Mouse (Mus musculus) testis, adult 2 months (tissue): ENCODE measurements around the gene Psenen. TPM values are rescaled to one million over a fixed set of nuclear protein-coding genes. Genes with fewer than 3 reads are reported as not detected.
A peak's percentile ranks its signal among the peaks of the same experiment; 100 is the strongest.

Experiments
- H3K27ac ChIP-seq: fragments of 200-500 bp; 2 replicates; pipeline ENCODE4 v1.5.1; 2012; ENCODE audit warnings: low read depth, low read length; ENCODE audit not compliant: control insufficient read depth, insufficient read depth
- H3K27me3 ChIP-seq: fragments of 200-500 bp; 2 replicates; pipeline ENCODE4 v1.6.1; 2012; ENCODE audit warnings: mild to moderate bottlenecking, low read length, moderate library complexity; ENCODE audit not compliant: control insufficient read depth, insufficient read depth
- H3K36me3 ChIP-seq: fragments of 200-500 bp; 2 replicates; pipeline ENCODE4 v1.6.1; 2012; ENCODE audit warnings: mild to moderate bottlenecking, low read length; ENCODE audit not compliant: control insufficient read depth, insufficient read depth
- H3K4me1 ChIP-seq: fragments of 200-500 bp; 2 replicates; pipeline ENCODE4 v1.6.1; 2012; ENCODE audit warnings: low read length; ENCODE audit not compliant: control insufficient read depth, insufficient read depth
- H3K4me3 ChIP-seq: fragments of 200-500 bp; 2 replicates; pipeline ENCODE4 v1.5.1; 2012; ENCODE audit warnings: low read depth, mild to moderate bottlenecking, low read length, moderate library complexity, mixed read lengths; ENCODE audit not compliant: control insufficient read depth
- CTCF ChIP-seq: fragments of 200-500 bp; IDR thresholded peaks from 2 replicates; pipeline ENCODE4 v1.5.1; 2012; ENCODE audit warnings: low read depth, mild to moderate bottlenecking, inconsistent platforms, low read length, moderate library complexity; ENCODE audit not compliant: control insufficient read depth, insufficient read depth, insufficient replicate concordance
- POLR2A ChIP-seq: fragments of 200-500 bp; IDR thresholded peaks from 2 replicates; pipeline ENCODE4 v1.6.1; 2012; ENCODE audit warnings: low read depth, mild to moderate bottlenecking, inconsistent platforms, low read length, moderate library complexity; ENCODE audit not compliant: control insufficient read depth
- polyA plus RNA-seq: library from polyadenylated mRNA; depleted of rRNA; stranded (reverse); fragments of >200 nt; gene quantifications from 2 replicates; pipeline ENCODE4 v1.2.3, GENCODE M21; 2012

Gene Psenen
- polyA plus RNA-seq, 1 experiment: 167 TPM

- Histone ChIP-seq H3K4me3 (no peak overlapping the region), H3K4me1 (no peaks in the 10 kb centered on the region; the same call in 1 of the 2 replicates), H3K27me3 (no peaks in the 10 kb centered on the region), H3K27ac (no peak overlapping the region), H3K36me3 (peaks cover 7% of the 10 kb centered on the region)
- TF ChIP-seq CTCF (no peak), POLR2A (no peak)
Observed at GRCm38 (mm10) chr7:30567555-30567954, 4.1 kb upstream of the Psenen start.

- H3K27ac ChIP-seq: no peak overlapping the region
- peaks cover 3% of the 10 kb centered on the region for H3K4me1 ChIP-seq
- TF ChIP-seq CTCF (no peak), POLR2A (no peak)
- no peaks in the 10 kb centered on the region for H3K27me3 ChIP-seq
- H3K36me3 ChIP-seq: peaks cover 4% of the 10 kb centered on the region
- H3K4me3 ChIP-seq: no peak overlapping the region
Observed at GRCm38 (mm10) chr7:30566033-30566432, 2.6 kb upstream of the Psenen start.

GRCm38 (mm10) chr7:30564970-30565571, 1.6 kb upstream of the Psenen start, which contains the start of gene Igflr1:
Igflr1 (plus strand) TSS chr7:30565427.
- Histone ChIP-seq H3K36me3 (peaks cover 3% of the 10 kb centered on the region), H3K27ac (no peak within 1 kb of the TSS; the same call in 1 of the 2 replicates), H3K4me3 (peak within 1 kb of the TSS; percentile 92), H3K27me3 (no peaks in the 10 kb centered on the region), H3K4me1 (peaks cover 5% of the 10 kb centered on the region)
- TF ChIP-seq CTCF (no peak), POLR2A (no peak)

GRCm38 (mm10) chr7:30563906-30564280, 466 bp upstream of the Psenen start:
- Histone ChIP-seq H3K4me1 (peaks cover 7% of the 10 kb centered on the region), H3K27me3 (no peaks in the 10 kb centered on the region), H3K27ac (peak overlapping the region; percentile 95; the same call in 1 of the 2 replicates), H3K36me3 (peaks cover 2% of the 10 kb centered on the region; the same call in 1 of the 2 replicates), H3K4me3 (peak overlapping the region; percentile 92)
- TF ChIP-seq CTCF (no peak), POLR2A (no peak)

- Histone ChIP-seq H3K36me3 (no peaks in the 10 kb centered on the region), H3K4me3 (peak overlapping the region; percentile 92), H3K4me1 (peaks cover 13% of the 10 kb centered on the region), H3K27me3 (no peaks in the 10 kb centered on the region), H3K27ac (peak overlapping the region; percentile 76)
- TF ChIP-seq CTCF (no peak), POLR2A (no peak)
Observed at GRCm38 (mm10) chr7:30562526-30563116, 806 bp downstream of the Psenen start.

- Histone ChIP-seq H3K36me3 (no peaks in the 10 kb centered on the region; the same call in 1 of the 2 replicates), H3K4me1 (peaks cover 16% of the 10 kb centered on the region), H3K4me3 (no peak overlapping the region), H3K27me3 (no peaks in the 10 kb centered on the region), H3K27ac (no peak overlapping the region)
- TF ChIP-seq CTCF: no peak
- no peak for TF ChIP-seq POLR2A
Observed at GRCm38 (mm10) chr7:30560296-30560695, 3.1 kb downstream of the Psenen start.

- peaks cover 19% of the 10 kb centered on the region for H3K4me1 ChIP-seq
- no peaks in the 10 kb centered on the region; the same call in 1 of the 2 replicates for H3K36me3 ChIP-seq
- peak within 1 kb of the TSS; percentile 79 for H3K27ac ChIP-seq
- TF ChIP-seq POLR2A (peak; percentile 61; the same call in 1 of the 2 replicates), CTCF (no peak)
- no peaks in the 10 kb centered on the region for H3K27me3 ChIP-seq
- H3K4me3 ChIP-seq: peak within 1 kb of the TSS; percentile 94
Observed at GRCm38 (mm10) chr7:30559443-30559954, 3.9 kb downstream of the Psenen start, which contains the start of gene Lin37. Lin37 (minus strand) TSS chr7:30559838.

GRCm38 (mm10) chr7:30558656-30559442, 4.6 kb downstream of the Psenen start:
- Histone ChIP-seq H3K27me3 (no peaks in the 10 kb centered on the region), H3K4me1 (peaks cover 25% of the 10 kb centered on the region), H3K4me3 (peak overlapping the region; percentile 94), H3K27ac (peak overlapping the region; percentile 79), H3K36me3 (no peaks in the 10 kb centered on the region; the same call in 1 of the 2 replicates)
- TF ChIP-seq POLR2A (no peak), CTCF (no peak)
